Mouse (Mus musculus): Measurements from ENCODE around the gene Cenpq. TPM values are rescaled to one million over a fixed set of nuclear protein-coding genes. Genes with fewer than 3 reads are reported as not detected.

Gene Cenpq
- polyA plus RNA-seq, 3 experiments from 2014 or later: 35.5 to 43.5 (median 40.1) TPM

Other genes starting within 250 kb of the Cenpq start
- not detected for gene Esp1, start 207.9 kb downstream of the Cenpq start, polyA plus RNA-seq (2017; shearing (Covaris generic))
- gene Crisp2, start 128.0 kb downstream of the Cenpq start, polyA plus RNA-seq (2017; shearing (Covaris generic)): not detected
- gene Rhag, start 123.9 kb downstream of the Cenpq start, polyA plus RNA-seq (2017; shearing (Covaris generic)): not detected
- gene 9130008F23Rik, start 54.5 kb downstream of the Cenpq start, polyA plus RNA-seq (2017; shearing (Covaris generic)): 1 to 10 TPM in 1 of 3 experiments, not detected in 2; 1.8 TPM
- not detected for gene Glyatl3, start 20.7 kb downstream of the Cenpq start, polyA plus RNA-seq (2017; shearing (Covaris generic))
- gene Mut, start 362 bp downstream of the Cenpq start, polyA plus RNA-seq (2017; shearing (Covaris generic)): 10 to 100 TPM; 15.8 to 17.2 (median 16.3) TPM

All from inflammation-experienced regulatory T-cells, adult 6 months (primary cell).